Mouse (Mus musculus): ENCODE data around the gene Hist1h1d.
A peak's percentile ranks its signal among the peaks of the same experiment; 100 is the strongest.

Hist1h1d gene

GRCm38 (mm10) chr13:23592614-23593013 lies 39.6 kb downstream of the Hist1h1d start:
- DNase-seq (ENCODE audit: low spot score) = no peak

GRCm38 (mm10) chr13:23593051-23593770 lies 40.1 kb downstream of the Hist1h1d start:
- DNase-seq (ENCODE audit: low spot score) = no peak

GRCm38 (mm10) chr13:23595185-23595584 lies 42.1 kb downstream of the Hist1h1d start:
- no peak for DNase-seq (ENCODE audit: low spot score)

GRCm38 (mm10) chr13:23595622-23596372 lies 42.7 kb downstream of the Hist1h1d start:
- no peak for DNase-seq (ENCODE audit: low spot score)

- DNase-seq (ENCODE audit: low spot score) = peak; percentile 79
These were observed 44.9 kb downstream of the Hist1h1d start for GRCm38 (mm10) chr13:23597957-23598356.

- no peak for DNase-seq (ENCODE audit: low spot score)
These were observed 50.2 kb downstream of the Hist1h1d start for GRCm38 (mm10) chr13:23603182-23603699.

GRCm38 (mm10) chr13:23604452-23604851 lies 51.4 kb downstream of the Hist1h1d start:
- DNase-seq (ENCODE audit: low spot score) = no peak

- no peak for DNase-seq (ENCODE audit: low spot score)
These were observed 52.0 kb downstream of the Hist1h1d start for GRCm38 (mm10) chr13:23605052-23605451.

- no peak for DNase-seq (ENCODE audit: low spot score)
These were observed 56.1 kb downstream of the Hist1h1d start for GRCm38 (mm10) chr13:23609209-23609608.

- DNase-seq (ENCODE audit: low spot score) = no peak
These were observed 56.8 kb downstream of the Hist1h1d start for GRCm38 (mm10) chr13:23609844-23610243.
